Mouse (Mus musculus) regulatory T cell (primary cell): ENCODE measurements around the gene Tubg2.

ENCODE experiments used
- in situ Hi-C: fragments of 300-600 bp; cut with MboI, MseI; formaldehyde crosslinking; loops from one replicate; pipeline ENCODE4 v1.15.1; 2025; ENCODE audit warnings: high pct_unique_total_duplicates

Tubg2 gene

DNA sequence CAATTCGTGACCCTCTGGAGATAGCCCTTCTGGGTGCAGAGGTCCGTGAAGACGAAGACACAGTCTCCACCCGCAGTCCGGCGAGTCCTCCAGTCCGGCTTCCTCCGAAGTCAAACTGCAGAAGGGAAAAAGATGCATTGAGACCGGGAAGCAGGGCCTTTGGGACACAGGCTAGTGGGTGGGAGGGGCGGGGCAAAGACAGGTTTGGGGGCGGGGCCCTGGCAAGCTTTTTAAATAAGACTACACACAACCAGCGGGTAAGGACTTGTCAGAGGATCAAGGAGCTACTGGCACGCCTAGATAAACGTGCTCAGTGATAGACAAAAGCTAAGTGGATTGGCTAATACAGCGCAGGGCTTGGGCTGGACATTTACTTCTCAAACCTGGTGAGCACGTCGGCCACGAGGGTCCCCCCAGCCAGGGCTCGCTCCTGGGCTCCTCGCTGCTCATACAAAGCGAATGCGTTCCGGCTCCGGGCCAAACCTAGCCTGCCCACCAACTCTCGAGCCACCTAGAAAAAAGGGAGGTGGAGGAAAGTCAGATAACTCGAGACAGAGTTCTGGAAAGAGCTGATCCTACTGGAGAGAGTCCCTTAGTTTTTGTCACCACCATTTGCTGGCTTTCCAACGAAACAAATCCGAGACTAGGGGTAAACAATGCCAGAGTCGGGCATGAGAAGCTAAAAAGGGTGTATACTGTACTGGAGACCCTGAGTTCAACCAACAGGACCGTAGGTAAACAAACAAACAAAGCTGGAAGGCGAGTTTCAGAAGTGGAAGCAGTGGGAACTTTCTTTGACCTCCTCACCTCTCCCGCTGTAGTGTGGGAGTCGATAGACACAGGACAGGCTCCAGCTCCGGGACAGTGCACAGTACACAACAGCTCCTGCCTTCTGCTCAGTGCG lies 9.2 kb downstream of the Tubg2 start:
- in situ Hi-C loops, result loop anchor here (5.0 kb wide), 1 partner anchor 43 kb away; no protein-coding TSS in a partner anchor

- in situ Hi-C loops, result no loop called here
These were observed 10.7 kb downstream of the Tubg2 start for GRCm38 (mm10) chr11:101166357-101166756.

GRCm38 (mm10) chr11:101167211-101167962 lies 11.7 kb downstream of the Tubg2 start:
- in situ Hi-C loops, result no loop called here

- in situ Hi-C loops, result no loop called here
These were observed 12.2 kb downstream of the Tubg2 start for GRCm38 (mm10) chr11:101167963-101168300.

DNA sequence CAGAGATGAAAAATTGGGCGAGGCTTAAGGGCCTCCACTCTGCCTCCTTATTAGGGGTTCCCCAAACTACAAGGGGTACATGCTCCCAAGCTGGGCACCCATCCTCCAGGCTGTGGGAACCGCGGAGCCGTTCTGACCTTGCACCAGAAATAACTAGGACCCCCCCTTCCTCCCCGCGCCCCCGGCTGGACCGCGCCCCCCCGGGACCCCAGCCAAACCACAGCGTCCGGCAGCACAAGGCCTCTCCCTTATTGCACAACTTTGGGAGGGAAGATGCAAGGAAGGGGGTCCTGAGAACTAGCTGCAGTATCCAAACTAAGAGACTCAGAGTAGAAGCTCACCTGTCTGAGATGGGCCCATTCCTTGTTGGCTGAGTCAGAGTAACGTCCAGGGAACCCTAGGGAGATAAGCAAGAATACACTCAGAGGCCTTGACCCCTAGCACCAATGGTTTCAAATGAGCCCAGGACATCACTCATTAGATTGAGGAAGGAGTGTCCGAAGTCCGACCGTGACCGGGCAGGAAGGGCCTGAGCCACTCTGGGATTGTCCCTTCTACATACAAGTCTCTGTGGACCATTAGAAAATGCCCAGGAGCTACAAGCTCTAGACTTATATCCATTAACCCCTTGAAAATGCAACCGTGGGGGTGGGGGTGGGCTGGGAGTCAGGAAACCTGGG lies 12.7 kb downstream of the Tubg2 start:
- in situ Hi-C loops, result no loop called here

GRCm38 (mm10) chr11:101169301-101170107 lies 13.8 kb downstream of the Tubg2 start:
- in situ Hi-C loops, result no loop called here

- in situ Hi-C loops, result no loop called here
These were observed 14.7 kb downstream of the Tubg2 start, which contains the start of gene Cntnap1 for GRCm38 (mm10) chr11:101170354-101170810. Gene Cntnap1 (plus strand): TSS chr11:101170523.

DNA sequence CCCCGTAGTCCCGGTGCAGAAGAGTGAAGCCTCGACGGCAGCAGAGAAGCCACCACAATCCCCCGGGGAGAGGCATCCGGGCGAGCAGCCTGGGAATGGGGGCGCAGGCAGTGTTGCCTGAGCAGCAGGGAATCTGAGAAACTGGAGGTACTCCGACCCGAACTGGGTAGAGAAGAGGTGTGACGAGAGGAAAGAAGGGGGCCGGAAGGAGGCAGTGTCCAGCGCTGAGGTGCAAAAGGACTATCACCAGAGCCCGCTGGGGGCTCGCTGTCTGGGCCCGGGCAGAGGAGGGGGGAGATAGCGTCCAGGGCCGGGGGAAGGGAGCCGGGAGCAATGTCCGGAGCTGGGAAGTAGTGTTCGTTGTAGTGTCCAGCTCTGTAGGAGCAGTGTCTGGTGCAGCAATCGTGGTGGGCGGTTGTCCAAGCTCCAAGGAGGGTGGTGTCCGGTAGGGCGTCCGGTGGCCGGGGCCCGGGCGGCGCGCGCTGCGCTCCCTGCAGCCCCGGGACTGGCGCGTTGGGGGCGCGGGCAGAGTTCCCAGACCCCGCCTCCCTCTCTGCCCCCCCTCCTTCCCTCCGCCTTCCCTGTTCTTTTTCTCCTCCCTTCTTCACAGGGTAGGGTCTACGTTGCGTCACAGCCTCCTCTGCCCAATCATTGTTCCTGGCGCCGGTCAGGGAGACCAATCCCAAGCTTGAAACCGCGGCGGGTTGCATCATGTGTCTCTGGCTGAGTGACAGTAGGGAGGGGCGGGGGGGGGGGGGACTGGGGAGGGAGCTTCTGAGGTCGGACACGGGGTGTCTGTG lies 15.3 kb downstream of the Tubg2 start, which contains the start of gene Plekhh3:
TSS of gene Plekhh3 (minus strand) at position 541 of the 800 bp plus-strand sequence.
- in situ Hi-C loops, result no loop called here

GRCm38 (mm10) chr11:101171721-101172433 lies 16.2 kb downstream of the Tubg2 start:
- in situ Hi-C loops, result no loop called here

GRCm38 (mm10) chr11:101172434-101172815 lies 16.7 kb downstream of the Tubg2 start:
- in situ Hi-C loops, result no loop called here

DNA sequence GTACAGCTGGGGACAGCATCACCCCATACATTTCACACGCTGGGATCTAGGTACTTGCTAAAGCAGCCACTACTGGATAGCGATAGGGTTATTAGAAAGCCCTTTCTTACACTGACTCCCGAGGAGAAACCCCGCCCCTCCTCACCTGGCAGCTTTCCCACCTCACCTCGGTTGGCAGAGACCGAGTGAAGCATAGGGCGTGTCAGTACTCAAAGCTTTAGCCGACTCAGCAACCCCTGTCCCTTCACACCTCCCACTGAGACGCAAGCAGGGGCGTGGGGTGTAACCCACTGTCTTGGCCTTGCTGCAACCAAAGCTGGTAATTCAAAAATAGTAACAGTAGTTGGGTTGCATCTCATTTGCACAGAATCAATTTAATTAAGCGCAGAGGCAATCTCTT lies 17.4 kb downstream of the Tubg2 start:
- in situ Hi-C loops, result no loop called here

GRCm38 (mm10) chr11:101173631-101174388 lies 18.1 kb downstream of the Tubg2 start:
- in situ Hi-C loops, result no loop called here

- in situ Hi-C loops, result no loop called here
These were observed 18.7 kb downstream of the Tubg2 start for GRCm38 (mm10) chr11:101174389-101174745.

DNA sequence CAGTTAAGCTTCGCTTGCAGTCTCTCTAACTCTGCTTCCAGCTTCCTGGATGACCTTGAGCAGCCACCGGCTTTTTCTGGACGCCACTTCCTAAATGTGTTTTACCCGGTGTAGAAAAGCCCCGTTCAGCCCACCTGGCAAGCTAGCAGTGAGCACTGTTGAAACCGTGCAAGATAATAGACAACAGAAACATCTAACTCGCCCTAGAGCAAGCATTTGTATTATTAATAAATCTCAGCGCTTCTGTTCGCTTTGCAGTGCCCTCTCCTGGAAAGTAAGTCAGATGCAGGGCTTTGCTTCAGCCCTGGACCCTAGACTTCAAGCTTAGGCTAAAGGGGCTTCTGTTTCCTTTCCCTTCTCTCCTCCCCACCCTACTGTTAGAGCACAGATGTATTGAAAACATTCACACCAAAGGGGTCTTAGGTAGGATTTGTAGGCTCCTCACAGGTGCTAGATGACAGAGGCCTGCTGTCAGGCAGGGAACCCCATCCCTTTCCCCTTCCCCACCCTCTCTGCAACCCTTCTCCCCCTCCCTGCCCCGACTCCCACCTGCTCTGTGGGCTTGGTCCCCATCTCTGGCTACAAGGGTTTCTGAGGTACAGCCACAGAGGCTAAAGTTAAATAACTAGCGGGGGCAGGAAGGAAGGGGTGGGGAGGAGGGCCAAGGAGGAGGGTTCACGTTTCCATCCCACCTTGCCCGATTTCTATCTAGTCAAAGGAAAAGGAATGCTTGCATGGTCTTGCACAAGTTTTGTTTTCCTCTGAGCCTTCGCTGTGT lies 19.3 kb downstream of the Tubg2 start, which contains the start of gene Ccr10:
TSS of gene Ccr10 (minus strand) at position 593 of the 778 bp plus-strand sequence.
- in situ Hi-C loops, result no loop called here

GRCm38 (mm10) chr11:101175636-101176116 lies 20.0 kb downstream of the Tubg2 start:
- in situ Hi-C loops, result no loop called here

GRCm38 (mm10) chr11:101176117-101176691 lies 20.5 kb downstream of the Tubg2 start:
- in situ Hi-C loops, result no loop called here
